Mouse (Mus musculus) liver, postnatal 0 days (tissue): Measurements from ENCODE around the gene Olfr1411. TPM values are rescaled to one million over a fixed set of nuclear protein-coding genes. Genes with fewer than 3 reads are reported as not detected.

Experiments
- ATAC-seq: fragments of 200-750 bp; cut with Nextera tagmentation; 2 replicates; pipeline ENCODE4 v1.8.0; 2017; ENCODE audit warnings: mild to moderate bottlenecking, moderate library complexity
- DNase-seq: peaks from one replicate; pipeline ENCODE4 v3.0.0-alpha.2; 2016
- H3K27ac ChIP-seq: fragments of 300-500 bp; sonication (generic); 2 replicates; pipeline ENCODE4 v1.5.1; 2014; ENCODE audit warnings: antibody characterized with exemption, moderate library complexity, mild to moderate bottlenecking, low read depth
- H3K27me3 ChIP-seq: fragments of 300-500 bp; sonication (generic); 2 replicates; pipeline ENCODE4 v1.6.1; 2014; ENCODE audit warnings: low read length, control low read depth, mixed read lengths; ENCODE audit not compliant: insufficient read depth
- H3K36me3 ChIP-seq: fragments of 300-500 bp; sonication (generic); replicated peaks from 2 replicates; pipeline ENCODE4 v1.6.1; 2014; ENCODE audit warnings: mild to moderate bottlenecking, control low read depth, low read length, moderate library complexity, mixed read lengths; ENCODE audit not compliant: insufficient read depth
- H3K4me1 ChIP-seq: fragments of 300-500 bp; sonication (generic); 2 replicates; pipeline ENCODE4 v1.6.1; 2014; ENCODE audit warnings: antibody characterized with exemption, mild to moderate bottlenecking, control low read depth; ENCODE audit not compliant: insufficient read depth
- H3K4me2 ChIP-seq: fragments of 300-500 bp; sonication (generic); 2 replicates; pipeline ENCODE4 v1.6.1; 2014; ENCODE audit warnings: low read depth, mild to moderate bottlenecking, low read length, moderate library complexity, mixed read lengths
- H3K4me3 ChIP-seq: fragments of 300-500 bp; sonication (generic); 2 replicates; pipeline ENCODE4 v1.5.1; 2014; ENCODE audit warnings: low read depth, low read length
- H3K9ac ChIP-seq: fragments of 300-500 bp; sonication (generic); replicated peaks from 2 replicates; pipeline ENCODE4 v1.6.1; 2014; ENCODE audit warnings: mild to moderate bottlenecking, moderate library complexity
- H3K9me3 ChIP-seq: fragments of 300-500 bp; sonication (generic); 2 replicates; pipeline ENCODE4 v1.6.1; 2016; ENCODE audit warnings: mild to moderate bottlenecking, control low read depth, low read length, mixed read lengths
- CTCF ChIP-seq: sonication (generic); IDR thresholded peaks from 2 replicates; pipeline ENCODE4 v1.5.1; 2016; ENCODE audit warnings: antibody characterized with exemption, low read depth
- EP300 ChIP-seq: IDR thresholded peaks from 2 replicates; pipeline ENCODE4 v1.6.1; 2016; ENCODE audit warnings: antibody characterized with exemption, low read depth, mild to moderate bottlenecking
- WGBS: fragments of 180-500 bp; shearing (Covaris S2); extraction: QIAGEN DNeasy Blood & Tissue Kit; methylation state at CpG from one replicate; pipeline ENCODE4 v1.1.7; 2014; ENCODE audit not compliant: insufficient replicate concordance; 5-methylcytosine and 5-hydroxymethylcytosine counted together
- polyA plus RNA-seq: library from polyadenylated mRNA; unstranded; fragments of >200 nt; fragmentation: Nextera tagmentation; extraction: Ambion mirVana; gene quantifications from 2 replicates; pipeline ENCODE4 v1.2.1, GENCODE M21; 2015

Olfr1411 gene
- polyA plus RNA-seq, 1 experiment from 2014 or later: not detected

GRCm38 (mm10) chr1:92632196-92632595, 38.0 kb downstream of the Olfr1411 start:
- Histone ChIP-seq H3K27me3 (no peaks in the 10 kb centered on the region), H3K27ac (no peak overlapping the region), H3K4me1 (no peaks in the 10 kb centered on the region), H3K9me3 (no peaks in the 10 kb centered on the region), H3K9ac (no peak overlapping the region), H3K4me2 (no peak overlapping the region), H3K4me3 (no peak overlapping the region), H3K36me3 (peaks cover 9% of the 10 kb centered on the region; the same call in 1 of the 2 replicates)
- TF ChIP-seq EP300: no peak
- TF ChIP-seq CTCF: no peak
- no peak for ATAC-seq
- DNase-seq: peak; percentile 6
- 73% methylated on average over 5 of the region's 5 CpGs for WGBS

DNA sequence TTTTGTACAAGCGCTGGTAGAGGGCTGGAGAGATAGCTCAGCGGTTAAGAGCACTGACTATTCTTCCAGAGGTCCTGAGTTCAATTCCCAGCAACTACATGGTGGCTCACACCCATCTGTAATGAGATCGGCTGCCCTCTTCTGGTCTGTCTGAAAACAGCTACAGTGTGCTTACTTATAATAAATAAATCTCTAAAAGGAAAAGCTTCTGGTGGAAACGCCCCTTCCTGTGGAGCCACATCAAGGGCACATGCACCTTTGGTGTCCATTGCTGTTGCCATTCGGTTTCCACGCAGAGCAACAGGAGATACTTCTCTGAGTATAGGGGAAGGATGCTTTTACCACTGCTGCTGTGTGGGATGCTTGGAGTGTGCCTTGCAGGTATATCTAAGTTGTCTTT, 38.7 kb downstream of the Olfr1411 start:
- 56% methylated on average over 6 of the region's 6 CpGs for WGBS
- TF ChIP-seq CTCF (0 out of 2 replicates have a peak, but pooled peaks have one; percentile 1), EP300 (no peak)
- ATAC-seq: no peak
- H3K9ac ChIP-seq: no peak overlapping the region
- peaks cover 12% of the 10 kb centered on the region; the same call in 1 of the 2 replicates for H3K36me3 ChIP-seq
- H3K4me2 ChIP-seq: no peak overlapping the region
- H3K27ac ChIP-seq: no peak overlapping the region
- no peaks in the 10 kb centered on the region for H3K27me3 ChIP-seq
- no peaks in the 10 kb centered on the region for H3K4me1 ChIP-seq
- H3K9me3 ChIP-seq: no peaks in the 10 kb centered on the region
- peak; percentile 7 for DNase-seq
- no peak overlapping the region for H3K4me3 ChIP-seq

- 73% methylated on average over 8 of the region's 8 CpGs for WGBS
- no peak for TF ChIP-seq EP300
- TF ChIP-seq CTCF: no peak
- no peak overlapping the region for H3K9ac ChIP-seq
- H3K4me2 ChIP-seq: no peak overlapping the region
- ATAC-seq: no peak
- H3K27me3 ChIP-seq: no peaks in the 10 kb centered on the region
- no peaks in the 10 kb centered on the region for H3K4me1 ChIP-seq
- DNase-seq: peak; percentile 7
- H3K36me3 ChIP-seq: peaks cover 12% of the 10 kb centered on the region; the same call in 1 of the 2 replicates
- H3K27ac ChIP-seq: no peak overlapping the region
- no peak overlapping the region for H3K4me3 ChIP-seq
- no peaks in the 10 kb centered on the region for H3K9me3 ChIP-seq
Measured at GRCm38 (mm10) chr1:92633726-92634125, 39.5 kb downstream of the Olfr1411 start.

DNA sequence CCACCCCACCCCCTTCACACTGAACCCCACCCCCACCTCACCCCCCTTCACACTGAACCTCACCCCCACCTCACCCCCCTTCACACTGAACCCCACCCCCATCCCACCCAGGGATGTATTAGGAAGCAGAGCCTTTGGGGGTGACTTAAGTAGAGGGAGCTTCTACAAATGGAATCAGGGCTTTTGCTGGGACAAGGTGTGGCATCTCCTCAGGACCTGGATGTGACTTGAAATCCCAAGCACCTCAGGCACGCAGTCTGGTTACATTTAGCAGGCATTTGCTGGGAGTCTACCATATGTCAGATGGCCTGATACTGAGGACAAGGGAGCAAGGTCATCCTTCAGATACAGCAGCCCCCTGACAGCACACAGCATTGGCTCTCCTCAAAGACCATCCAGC, 40.4 kb downstream of the Olfr1411 start:
- Histone ChIP-seq H3K4me1 (no peaks in the 10 kb centered on the region; the same call in none of the 2 replicates), H3K9me3 (no peaks in the 10 kb centered on the region), H3K9ac (no peak overlapping the region), H3K27ac (no peak overlapping the region), H3K27me3 (no peaks in the 10 kb centered on the region), H3K4me2 (no peak overlapping the region), H3K4me3 (no peak overlapping the region), H3K36me3 (peaks cover 16% of the 10 kb centered on the region)
- ATAC-seq: no peak
- DNase-seq: peak; percentile 8
- TF ChIP-seq CTCF (no peak), EP300 (no peak)
- WGBS: 70% methylated on average over 1 of the region's 1 CpGs

DNA sequence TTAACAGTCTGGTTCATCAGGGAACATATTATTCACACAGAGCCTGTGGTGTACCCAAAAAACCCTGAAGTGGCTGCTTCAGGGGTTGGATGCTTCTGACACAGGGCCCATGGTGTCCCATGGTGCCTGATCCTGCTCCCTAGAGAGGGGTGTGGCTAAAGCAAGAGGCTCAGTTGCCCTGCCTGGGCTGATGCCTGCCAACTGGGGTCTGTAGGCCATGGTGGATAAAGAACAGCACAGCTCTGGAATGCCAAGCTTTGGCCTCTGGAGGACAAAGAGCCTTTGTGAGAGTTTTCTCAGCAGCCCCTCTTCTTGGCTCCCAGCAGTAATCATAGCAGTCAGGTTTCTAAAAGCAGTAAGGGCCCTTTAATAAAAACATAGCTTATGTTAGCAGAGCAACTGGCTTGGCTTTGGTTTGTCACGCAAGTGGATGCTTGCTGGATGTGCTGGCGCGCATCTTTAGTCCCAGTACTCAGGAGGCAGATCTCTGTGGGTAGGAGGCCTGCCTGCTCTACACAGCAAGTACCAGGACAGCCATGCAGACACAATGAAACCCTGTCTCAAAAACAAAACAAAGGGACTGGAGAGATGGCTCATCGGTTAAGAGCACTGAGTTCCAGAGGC, 40.9 kb downstream of the Olfr1411 start:
- TF ChIP-seq CTCF (no peak), EP300 (no peak)
- 84% methylated on average over 4 of the region's 4 CpGs for WGBS
- ATAC-seq (no peak), DNase-seq (peak; percentile 9)
- Histone ChIP-seq H3K4me2 (no peak overlapping the region), H3K9me3 (no peaks in the 10 kb centered on the region), H3K27me3 (no peaks in the 10 kb centered on the region), H3K27ac (no peak overlapping the region), H3K4me1 (peaks cover 3% of the 10 kb centered on the region), H3K36me3 (peaks cover 19% of the 10 kb centered on the region), H3K4me3 (no peak overlapping the region), H3K9ac (no peak overlapping the region)

DNA sequence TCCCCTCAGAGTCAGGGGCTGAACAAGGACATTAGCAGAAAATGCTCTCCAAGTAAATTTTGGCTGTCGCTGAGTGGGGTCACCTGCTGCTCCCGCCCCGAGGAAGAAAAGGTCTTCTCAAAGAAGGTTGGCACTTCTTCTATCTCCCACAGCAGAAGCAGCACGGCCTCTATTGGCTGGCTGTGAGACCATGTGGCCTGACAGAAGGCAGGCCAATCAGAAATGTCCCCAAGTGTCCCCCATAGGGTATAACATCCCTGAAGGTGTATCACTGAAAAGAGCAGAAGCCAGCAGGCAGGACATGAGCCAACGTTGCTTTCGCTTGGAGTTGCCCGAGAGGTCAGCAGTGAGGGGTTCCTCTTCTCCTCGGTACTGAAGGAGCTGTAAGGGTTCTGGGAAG, 41.8 kb downstream of the Olfr1411 start:
- Histone ChIP-seq H3K27me3 (no peaks in the 10 kb centered on the region), H3K4me2 (no peak overlapping the region), H3K9me3 (no peaks in the 10 kb centered on the region), H3K9ac (no peak overlapping the region), H3K4me3 (no peak overlapping the region), H3K4me1 (peaks cover 12% of the 10 kb centered on the region), H3K36me3 (peaks cover 19% of the 10 kb centered on the region), H3K27ac (no peak overlapping the region)
- 76% methylated on average over 8 of the region's 8 CpGs for WGBS
- DNase-seq: peak; percentile 11
- no peak for TF ChIP-seq EP300
- no peak for ATAC-seq
